Mouse (Mus musculus): ENCODE measurements around the gene Gadd45a. TPM values are rescaled to one million over a fixed set of nuclear protein-coding genes. Genes with fewer than 3 reads are reported as not detected.

Gadd45a gene
- polyA plus RNA-seq, 1 experiment from 2014 or later, result 68.1 TPM

DNA sequence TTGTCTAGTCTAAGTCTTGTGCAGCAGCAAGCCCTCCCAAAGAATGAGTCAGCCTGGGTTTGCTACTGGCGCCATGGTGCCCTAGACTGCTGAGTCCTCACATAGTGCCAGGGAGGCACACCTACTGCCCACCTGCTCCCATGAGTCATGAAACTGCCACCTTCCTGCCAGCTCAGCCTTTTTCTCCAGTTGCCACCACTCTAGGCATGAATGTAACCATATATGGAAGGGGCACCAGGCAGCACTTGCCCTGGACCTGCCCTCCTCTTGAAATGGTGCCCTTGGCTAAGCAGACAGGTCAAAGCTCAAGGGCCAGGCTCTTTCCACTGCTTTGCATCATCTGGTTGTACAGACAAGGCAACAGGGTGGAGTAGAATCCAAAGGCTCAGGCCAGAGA is 22.6 kb downstream of the Gadd45a start:
- H3K9me3 ChIP-seq (ENCODE audit: control insufficient read depth), result no peaks in the 10 kb centered on the region
- no peak overlapping the region for H3K4me3 ChIP-seq (ENCODE audit: low read depth, low read length)
- peak overlapping the region; percentile 86 for H3K27ac ChIP-seq (ENCODE audit: low read depth, low read length)
- no peak for TF ChIP-seq CTCF (IDR thresholded peaks at IDR 0.05; ENCODE audit: low read depth)
- peak; percentile 91 for ATAC-seq
- H3K9ac ChIP-seq (ENCODE audit: low read depth, low read length), result no peak overlapping the region
- H3K36me3 ChIP-seq (ENCODE audit: control insufficient read depth, insufficient read depth), result peaks cover 13% of the 10 kb centered on the region
- H3K27me3 ChIP-seq (replicated peaks; ENCODE audit: control insufficient read depth, insufficient read depth, low read length), result no peaks in the 10 kb centered on the region
- no peak overlapping the region for H3K4me2 ChIP-seq (replicated peaks; ENCODE audit: low read depth)
- H3K4me1 ChIP-seq (replicated peaks; ENCODE audit: control insufficient read depth, insufficient read depth, low read length), result peaks cover 20% of the 10 kb centered on the region
- 55% methylated on average over 1 of the region's 1 CpGs for WGBS

DNA sequence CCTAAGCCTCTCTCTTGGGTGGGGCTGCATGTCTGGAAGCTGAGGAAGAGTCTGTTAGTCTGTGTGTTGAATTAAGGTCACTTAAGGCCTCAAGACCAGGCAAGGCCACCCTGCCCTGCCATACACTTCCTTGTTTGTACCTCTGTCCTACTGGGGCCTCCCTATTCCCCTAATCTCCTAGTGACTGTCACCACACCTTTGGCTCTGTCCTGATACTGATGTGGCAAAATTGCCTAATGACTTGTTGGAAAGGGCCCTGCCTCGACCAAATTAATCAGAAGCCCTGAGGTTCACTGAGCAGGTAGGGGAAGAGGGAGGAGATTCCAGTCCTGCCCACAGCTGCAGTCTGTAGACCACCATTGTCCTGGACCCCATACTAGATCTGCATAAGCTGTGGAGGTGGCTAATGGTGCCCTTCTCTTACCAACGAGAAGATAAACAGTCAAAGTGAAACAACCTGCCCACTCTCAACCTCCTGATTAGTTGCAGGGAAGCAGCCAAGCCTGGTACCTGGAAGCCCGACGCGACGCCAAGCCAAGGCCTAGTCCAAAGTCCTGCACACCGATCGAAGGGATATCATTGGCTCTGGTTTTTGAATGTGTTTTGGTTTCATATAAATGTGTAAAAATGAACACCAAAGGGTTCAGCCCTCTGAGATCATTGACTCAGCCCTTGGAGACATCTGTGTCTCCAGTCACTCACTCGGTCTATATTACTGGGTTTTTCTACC is 23.1 kb downstream of the Gadd45a start:
- Histone ChIP-seq H3K9ac (ENCODE audit: low read depth, low read length) (no peak overlapping the region), H3K4me2 (replicated peaks; ENCODE audit: low read depth) (peak overlapping the region; percentile 21; the same call in 1 of the 2 replicates), H3K27me3 (replicated peaks; ENCODE audit: control insufficient read depth, insufficient read depth, low read length) (no peaks in the 10 kb centered on the region), H3K4me1 (replicated peaks; ENCODE audit: control insufficient read depth, insufficient read depth, low read length) (peaks cover 20% of the 10 kb centered on the region), H3K27ac (ENCODE audit: low read depth, low read length) (peak overlapping the region; percentile 86), H3K36me3 (ENCODE audit: control insufficient read depth, insufficient read depth) (peaks cover 13% of the 10 kb centered on the region), H3K9me3 (ENCODE audit: control insufficient read depth) (no peaks in the 10 kb centered on the region), H3K4me3 (ENCODE audit: low read depth, low read length) (no peak overlapping the region)
- TF ChIP-seq CTCF (IDR thresholded peaks at IDR 0.05; ENCODE audit: low read depth), result no peak
- WGBS, result 44% methylated on average over 9 of the region's 9 CpGs
- ATAC-seq, result peak; percentile 82

DNA sequence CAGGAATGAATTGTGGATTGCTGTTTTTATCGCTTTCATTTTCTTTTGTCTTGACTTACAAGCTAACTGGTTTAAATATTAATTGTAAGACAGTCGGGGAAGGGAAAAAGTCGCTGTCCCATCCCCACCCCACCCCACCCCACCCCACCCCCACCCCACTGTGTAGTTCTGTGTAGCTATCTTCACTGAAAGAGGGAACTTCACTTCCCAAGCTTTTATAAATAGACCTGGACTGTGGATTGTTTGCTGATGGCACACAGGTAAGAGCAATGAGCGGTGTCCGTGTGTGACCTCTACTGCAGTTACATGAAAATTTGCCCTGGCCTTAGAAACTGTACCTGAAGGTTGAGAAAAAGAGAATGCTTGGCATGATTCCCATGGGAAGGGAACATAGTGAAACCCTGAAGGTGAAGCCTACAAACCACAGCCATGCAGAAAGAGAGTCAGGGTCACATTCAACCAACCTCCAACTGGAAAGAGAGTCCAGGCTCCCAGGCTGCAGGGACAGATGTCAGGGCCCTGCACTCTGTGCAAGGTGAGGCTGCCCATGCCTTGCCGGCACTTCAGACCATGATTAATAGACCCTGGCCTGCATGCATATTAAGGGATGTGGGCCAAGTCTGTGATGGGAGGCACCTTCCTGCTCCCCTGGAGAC is 23.8 kb downstream of the Gadd45a start:
- no peak for TF ChIP-seq CTCF (IDR thresholded peaks at IDR 0.05; ENCODE audit: low read depth)
- 0 out of 2 replicates have a peak, but pooled peaks have one; percentile 0 for ATAC-seq
- no peak overlapping the region for H3K9ac ChIP-seq (ENCODE audit: low read depth, low read length)
- H3K9me3 ChIP-seq (ENCODE audit: control insufficient read depth), result no peaks in the 10 kb centered on the region
- H3K4me1 ChIP-seq (replicated peaks; ENCODE audit: control insufficient read depth, insufficient read depth, low read length), result peaks cover 20% of the 10 kb centered on the region
- no peak overlapping the region for H3K4me3 ChIP-seq (ENCODE audit: low read depth, low read length)
- H3K4me2 ChIP-seq (replicated peaks; ENCODE audit: low read depth), result peak overlapping the region; percentile 21; the same call in 1 of the 2 replicates
- peaks cover 11% of the 10 kb centered on the region for H3K36me3 ChIP-seq (ENCODE audit: control insufficient read depth, insufficient read depth)
- H3K27me3 ChIP-seq (replicated peaks; ENCODE audit: control insufficient read depth, insufficient read depth, low read length), result no peaks in the 10 kb centered on the region
- H3K27ac ChIP-seq (ENCODE audit: low read depth, low read length), result peak overlapping the region; percentile 86
- WGBS, result 39% methylated on average over 6 of the region's 6 CpGs

DNA sequence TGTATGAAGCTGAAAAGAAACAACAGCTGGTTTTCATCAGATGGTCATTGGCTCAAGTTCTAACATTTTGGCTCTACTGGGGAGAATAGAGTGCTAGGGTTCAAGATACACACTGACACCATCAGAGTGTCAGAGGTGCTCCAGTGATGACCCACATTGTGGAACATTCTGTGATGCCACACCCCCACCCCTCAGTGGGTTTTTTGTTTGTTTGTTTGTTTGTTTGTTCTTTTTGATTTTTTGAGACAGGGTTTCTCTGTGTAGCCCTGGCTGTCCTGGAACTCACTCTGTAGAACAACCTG is 26.1 kb downstream of the Gadd45a start:
- H3K27ac ChIP-seq (ENCODE audit: low read depth, low read length), result no peak overlapping the region
- H3K4me1 ChIP-seq (replicated peaks; ENCODE audit: control insufficient read depth, insufficient read depth, low read length), result peaks cover 13% of the 10 kb centered on the region; the same call in 1 of the 2 replicates
- TF ChIP-seq CTCF (IDR thresholded peaks at IDR 0.05; ENCODE audit: low read depth), result no peak
- no peaks in the 10 kb centered on the region for H3K9me3 ChIP-seq (ENCODE audit: control insufficient read depth)
- H3K9ac ChIP-seq (ENCODE audit: low read depth, low read length), result no peak overlapping the region
- no peaks in the 10 kb centered on the region for H3K27me3 ChIP-seq (replicated peaks; ENCODE audit: control insufficient read depth, insufficient read depth, low read length)
- H3K4me3 ChIP-seq (ENCODE audit: low read depth, low read length), result no peak overlapping the region
- ATAC-seq, result no peak
- no peak overlapping the region for H3K4me2 ChIP-seq (replicated peaks; ENCODE audit: low read depth)
- H3K36me3 ChIP-seq (ENCODE audit: control insufficient read depth, insufficient read depth), result no peaks in the 10 kb centered on the region

DNA sequence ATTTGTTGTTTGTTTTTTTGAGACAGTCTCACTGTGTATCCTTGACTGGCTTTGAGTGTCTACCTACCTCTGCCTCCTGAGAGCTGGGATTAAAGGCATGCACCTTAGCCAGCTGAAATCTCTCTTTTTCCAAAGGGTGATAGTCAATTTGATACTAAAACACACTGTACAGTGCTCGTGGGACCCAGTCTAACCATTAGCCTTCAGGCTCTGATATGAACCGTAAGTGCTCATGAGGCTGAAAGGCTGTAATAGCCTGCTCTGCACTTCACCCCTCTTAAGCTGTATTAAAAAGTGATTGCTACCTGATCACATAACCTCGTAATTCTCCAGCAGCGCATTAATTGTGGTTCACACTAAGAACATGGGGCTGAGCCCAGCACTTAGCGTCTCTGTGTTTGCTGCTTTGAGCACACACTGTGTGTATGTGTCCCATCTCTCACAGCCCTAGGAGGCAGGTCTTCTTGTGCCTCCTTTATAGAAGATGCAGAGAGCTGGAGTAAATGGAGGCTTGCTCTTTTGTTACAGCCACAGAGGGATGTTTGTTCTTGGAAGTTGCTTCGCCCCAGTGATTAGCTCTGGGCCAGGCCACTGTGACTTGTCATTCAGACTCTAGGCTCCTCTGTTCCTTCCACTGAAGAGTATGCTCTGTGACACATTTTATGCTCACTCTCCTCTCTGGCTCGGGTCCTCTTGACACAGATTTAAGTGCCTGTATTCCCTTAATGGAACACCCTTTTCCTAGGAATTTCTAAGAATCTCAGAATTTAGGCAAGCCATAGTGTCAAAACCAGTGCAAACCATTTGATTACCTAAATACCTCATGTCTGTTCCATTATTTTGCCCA is 26.7 kb downstream of the Gadd45a start:
- H3K4me3 ChIP-seq (ENCODE audit: low read depth, low read length), result no peak overlapping the region
- H3K27me3 ChIP-seq (replicated peaks; ENCODE audit: control insufficient read depth, insufficient read depth, low read length), result no peaks in the 10 kb centered on the region
- no peaks in the 10 kb centered on the region for H3K9me3 ChIP-seq (ENCODE audit: control insufficient read depth)
- ATAC-seq, result no peak
- H3K9ac ChIP-seq (ENCODE audit: low read depth, low read length), result no peak overlapping the region
- peaks cover 12% of the 10 kb centered on the region; the same call in 1 of the 2 replicates for H3K4me1 ChIP-seq (replicated peaks; ENCODE audit: control insufficient read depth, insufficient read depth, low read length)
- no peaks in the 10 kb centered on the region for H3K36me3 ChIP-seq (ENCODE audit: control insufficient read depth, insufficient read depth)
- no peak overlapping the region for H3K4me2 ChIP-seq (replicated peaks; ENCODE audit: low read depth)
- WGBS, result 80% methylated on average over 7 of the region's 7 CpGs
- H3K27ac ChIP-seq (ENCODE audit: low read depth, low read length), result no peak overlapping the region
- TF ChIP-seq CTCF (IDR thresholded peaks at IDR 0.05; ENCODE audit: low read depth), result no peak

DNA sequence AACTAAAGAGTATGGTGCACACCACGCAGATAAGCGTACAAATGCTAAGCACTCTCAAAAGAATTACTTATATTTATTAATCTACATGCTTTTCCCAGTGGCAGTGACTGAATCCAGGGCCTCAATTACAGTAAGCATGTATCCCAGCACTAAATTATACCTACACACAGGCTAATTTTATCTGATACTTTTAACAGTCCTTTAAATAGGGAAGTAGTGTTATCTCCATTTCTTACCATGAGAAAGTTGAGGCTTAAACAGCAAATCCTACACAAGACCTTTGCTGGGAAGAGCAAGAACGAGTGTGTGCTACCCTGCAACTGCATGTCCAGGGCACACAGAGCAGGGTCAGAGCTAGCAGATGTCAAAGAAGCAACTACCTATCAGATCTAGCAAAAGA is 27.4 kb downstream of the Gadd45a start:
- WGBS, result 80% methylated on average over 3 of the region's 3 CpGs

More for the DNA sequence above, 27.4 kb downstream of the Gadd45a start:
- Histone ChIP-seq H3K27me3 (replicated peaks; ENCODE audit: control insufficient read depth, insufficient read depth, low read length) (no peaks in the 10 kb centered on the region), H3K4me2 (replicated peaks; ENCODE audit: low read depth) (no peak overlapping the region), H3K9me3 (ENCODE audit: control insufficient read depth) (no peaks in the 10 kb centered on the region), H3K9ac (ENCODE audit: low read depth, low read length) (no peak overlapping the region), H3K36me3 (ENCODE audit: control insufficient read depth, insufficient read depth) (no peaks in the 10 kb centered on the region), H3K4me1 (replicated peaks; ENCODE audit: control insufficient read depth, insufficient read depth, low read length) (peaks cover 12% of the 10 kb centered on the region; the same call in 1 of the 2 replicates), H3K27ac (ENCODE audit: low read depth, low read length) (no peak overlapping the region), H3K4me3 (ENCODE audit: low read depth, low read length) (no peak overlapping the region)
- ATAC-seq, result no peak
- no peak for TF ChIP-seq CTCF (IDR thresholded peaks at IDR 0.05; ENCODE audit: low read depth)
